Mouse (Mus musculus) gastrocnemius, postnatal 4 days (tissue): ENCODE measurements at regions not wholly inside any gene's neighbourhood (a gene's known extent, or its start where the extent isn't known, plus 50 kb on each side); places are given as distances from the start of the nearest gene placed in this dataset.

Source experiments
- DNase-seq, 2 experiments: peaks; one replicate each; pipeline ENCODE4 v3.0.0; 2021 to 2022; ENCODE audit warnings: low spot score in 2 of 2, mixed read lengths in 2 of 2

- DNase-seq = no peak
These were observed 340.0 kb upstream of the Jag1 start for GRCm38 (mm10) chr2:137456436-137456835.

- no peak for DNase-seq
These were observed 330.5 kb upstream of the Jag1 start for GRCm38 (mm10) chr2:137446919-137447318.

- DNase-seq = no peak
These were observed 321.3 kb upstream of the Jag1 start for GRCm38 (mm10) chr2:137437741-137438140.

GRCm38 (mm10) chr2:137436161-137436560 is 319.7 kb upstream of the Jag1 start:
- peak in 1 of 2 experiments; percentile 19 for DNase-seq

- no peak for DNase-seq
These were observed 306.2 kb upstream of the Jag1 start for GRCm38 (mm10) chr2:137422656-137423055.

GRCm38 (mm10) chr2:137419678-137420077 is 303.2 kb upstream of the Jag1 start:
- no peak for DNase-seq

GRCm38 (mm10) chr2:137417691-137418090 is 301.2 kb upstream of the Jag1 start:
- no peak for DNase-seq

- no peak for DNase-seq
These were observed 297.0 kb upstream of the Jag1 start for GRCm38 (mm10) chr2:137413432-137413831.

GRCm38 (mm10) chr2:137409611-137410010 is 293.2 kb upstream of the Jag1 start:
- no peak for DNase-seq

- no peak for DNase-seq
These were observed 291.9 kb upstream of the Jag1 start for GRCm38 (mm10) chr2:137408294-137408693.

GRCm38 (mm10) chr2:137393486-137393885 is 277.0 kb upstream of the Jag1 start:
- DNase-seq = no peak

GRCm38 (mm10) chr2:137379816-137380215 is 263.4 kb upstream of the Jag1 start:
- no peak for DNase-seq

GRCm38 (mm10) chr2:137375346-137375745 is 258.9 kb upstream of the Jag1 start:
- DNase-seq = peak in 1 of 2 experiments; percentile 4

GRCm38 (mm10) chr2:137371062-137371461 is 254.6 kb upstream of the Jag1 start:
- DNase-seq = no peak

GRCm38 (mm10) chr2:137363006-137363405 is 246.6 kb upstream of the Jag1 start:
- DNase-seq = no peak

GRCm38 (mm10) chr2:137357181-137357738 is 240.8 kb upstream of the Jag1 start:
- no peak for DNase-seq

- DNase-seq = no peak
These were observed 227.3 kb upstream of the Jag1 start for GRCm38 (mm10) chr2:137343736-137344135.

GRCm38 (mm10) chr2:137329995-137330394 is 213.6 kb upstream of the Jag1 start:
- DNase-seq = no peak

GRCm38 (mm10) chr2:137323445-137323844 is 207.0 kb upstream of the Jag1 start:
- no peak for DNase-seq

GRCm38 (mm10) chr2:137310511-137310910 is 194.1 kb upstream of the Jag1 start:
- no peak for DNase-seq

GRCm38 (mm10) chr2:137308116-137308515 is 191.7 kb upstream of the Jag1 start:
- no peak for DNase-seq

GRCm38 (mm10) chr2:137301474-137302267 is 185.2 kb upstream of the Jag1 start:
- DNase-seq = no peak

- DNase-seq = no peak
These were observed 172.8 kb upstream of the Jag1 start for GRCm38 (mm10) chr2:137289231-137289630.
